Mouse (Mus musculus) bone marrow, adult 2 months (tissue): ENCODE data around the gene Coq8b.

ENCODE experiments used
- CTCF ChIP-seq: fragments of 200-500 bp; IDR thresholded peaks from 2 replicates; pipeline ENCODE4 v1.5.1; 2011; ENCODE audit warnings: low read length, control low read depth; ENCODE audit not compliant: control insufficient read depth, insufficient read depth
- POLR2A ChIP-seq: fragments of 200-500 bp; IDR thresholded peaks from 2 replicates; pipeline ENCODE4 v1.6.1; 2011; ENCODE audit warnings: low read depth, mild to moderate bottlenecking, control low read depth, low read length, borderline replicate concordance; ENCODE audit not compliant: control insufficient read depth

DNA sequence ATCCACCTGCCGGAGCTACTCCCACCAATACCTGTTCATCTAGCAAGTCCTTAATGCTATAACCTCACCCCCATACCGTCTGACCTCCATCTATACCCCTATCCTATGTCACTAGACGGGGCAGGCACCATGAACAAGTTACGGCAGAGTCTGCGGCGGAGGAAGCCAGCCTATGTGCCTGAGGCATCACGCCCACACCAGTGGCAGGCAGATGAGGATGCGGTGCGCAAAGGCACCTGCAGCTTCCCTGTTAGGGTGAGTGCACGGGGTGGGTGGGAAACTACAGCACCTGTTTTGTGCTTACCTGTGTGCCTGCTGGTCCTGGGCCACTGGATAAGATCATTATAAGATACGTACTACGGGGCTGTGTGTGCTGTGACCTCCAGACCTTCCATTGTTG, 31.9 kb downstream of the Coq8b start:
- TF ChIP-seq POLR2A = no peak
- no peak for TF ChIP-seq CTCF
